Mouse (Mus musculus): ENCODE measurements around the gene E330017A01Rik. TPM values are rescaled to one million over a fixed set of nuclear protein-coding genes. Genes with fewer than 3 reads are reported as not detected.
"Not testable (repeated sequence)": the region's sequence is repeated elsewhere in the genome, so short reads cannot be mapped to it uniquely, and the experiment has no call there.

The E330017A01Rik gene
- polyA plus RNA-seq, 1 experiment from 2014 or later = not detected

DNA sequence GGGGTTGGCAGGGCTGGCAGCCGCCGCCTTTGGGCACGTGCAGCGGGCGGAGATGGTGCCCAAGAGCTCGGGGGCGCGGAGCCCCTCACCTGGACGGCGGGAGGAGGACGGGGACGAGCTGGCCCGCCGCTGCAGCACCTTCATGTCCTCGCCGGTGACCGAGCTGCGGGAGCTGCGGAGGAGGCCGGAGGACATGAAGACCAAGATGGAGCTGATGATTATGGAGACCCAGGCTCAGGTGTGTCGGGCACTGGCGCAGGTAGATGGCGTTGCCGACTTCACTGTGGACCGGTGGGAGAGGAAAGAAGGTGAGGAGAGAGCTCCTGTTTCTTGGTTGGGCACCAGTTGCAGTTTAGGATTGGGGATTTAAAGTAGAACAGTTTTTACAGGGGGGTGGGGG is 32.1 kb upstream of the E330017A01Rik start:
- ATAC-seq (ENCODE audit: insufficient number of reproducible peaks, insufficient read depth, low FRiP score, low read depth) = no peak
- Histone ChIP-seq H3K9me3 (ENCODE audit: control insufficient read depth, low read length) (no peaks in the 10 kb centered on the region), H3K4me2 (ENCODE audit: low read length) (peak overlapping the region; percentile 83), H3K36me3 (ENCODE audit: control insufficient read depth, insufficient read depth, low read length) (peaks cover 27% of the 10 kb centered on the region), H3K27me3 (ENCODE audit: control insufficient read depth, insufficient read depth, low read length) (no peaks in the 10 kb centered on the region), H3K9ac (ENCODE audit: low read length) (peak overlapping the region; percentile 89), H3K27ac (replicated peaks in 1 of 2; ENCODE audit: control insufficient read depth in 1 of 2, insufficient read depth in 1 of 2, low read depth in 2 of 2, low read length in 2 of 2) (peak overlapping the region; percentile 85 to 91; a peak in 3 of 4 replicates), H3K4me3 (ENCODE audit: control insufficient read depth in 1 of 2, insufficient read depth in 1 of 2, low read depth in 1 of 2, low read length in 2 of 2) (peak overlapping the region; percentile 92 to 93), H3K4me1 (ENCODE audit: control insufficient read depth in 2 of 2, insufficient read depth in 2 of 2, low read length in 2 of 2) (peaks cover 2 to 23% of the 10 kb centered on the region in 2 experiments)
- 1% methylated on average over 25 of the region's 25 CpGs for WGBS

DNA sequence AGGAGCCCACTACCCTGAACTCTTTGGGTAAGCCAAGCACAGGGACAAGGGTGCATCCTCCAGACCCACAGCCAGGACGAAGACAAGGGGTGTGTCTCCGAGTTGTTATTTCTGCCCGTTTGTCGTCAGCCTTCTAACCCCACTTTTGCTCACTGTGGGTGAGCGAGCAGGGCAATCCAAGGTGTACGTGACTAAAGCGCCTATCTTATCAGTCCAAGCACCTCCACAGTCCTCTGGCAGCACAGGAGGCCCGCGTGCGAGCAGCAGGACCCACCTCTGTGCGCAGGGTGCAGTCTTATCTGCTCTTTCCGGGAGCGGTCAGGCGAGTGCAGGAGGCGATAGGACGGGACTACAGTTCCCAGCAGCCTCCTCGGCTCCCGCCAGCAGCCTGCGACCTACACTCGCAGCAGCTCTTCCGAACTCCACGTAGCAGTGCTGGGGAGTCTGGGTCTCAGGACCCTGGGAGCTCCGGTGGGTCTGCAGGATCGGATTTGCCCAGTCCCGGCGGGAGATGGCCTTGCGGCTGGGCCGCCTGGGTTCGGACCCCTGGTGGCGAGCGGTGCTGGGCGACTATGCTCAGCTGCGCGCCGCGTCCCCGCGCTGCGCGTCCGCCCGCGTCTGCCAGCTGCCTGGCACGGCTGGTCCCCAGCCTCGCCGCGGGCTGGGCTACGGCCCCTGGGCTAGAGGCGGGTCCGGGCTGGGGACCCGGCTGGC is 31.5 kb upstream of the E330017A01Rik start, which contains the start of gene Cpox:
Gene Cpox, plus strand, starts transcription at position 376 of the 714 bp plus-strand sequence.
- ATAC-seq (ENCODE audit: insufficient number of reproducible peaks, insufficient read depth, low FRiP score, low read depth) = peak; percentile 97
- Histone ChIP-seq H3K4me2 (ENCODE audit: low read length) (peak within 1 kb of the TSS; percentile 83), H3K27ac (replicated peaks in 1 of 2; ENCODE audit: control insufficient read depth in 1 of 2, insufficient read depth in 1 of 2, low read depth in 2 of 2, low read length in 2 of 2) (peak within 1 kb of the TSS; percentile 85 to 91), H3K4me1 (ENCODE audit: control insufficient read depth in 2 of 2, insufficient read depth in 2 of 2, low read length in 2 of 2) (peaks cover 2 to 23% of the 10 kb centered on the region in 2 experiments), H3K27me3 (ENCODE audit: control insufficient read depth, insufficient read depth, low read length) (no peaks in the 10 kb centered on the region), H3K9ac (ENCODE audit: low read length) (peak within 1 kb of the TSS; percentile 89), H3K4me3 (ENCODE audit: control insufficient read depth in 1 of 2, insufficient read depth in 1 of 2, low read depth in 1 of 2, low read length in 2 of 2) (peak within 1 kb of the TSS; percentile 92 to 93), H3K36me3 (ENCODE audit: control insufficient read depth, insufficient read depth, low read length) (peaks cover 21% of the 10 kb centered on the region), H3K9me3 (ENCODE audit: control insufficient read depth, low read length) (no peaks in the 10 kb centered on the region)
- under 1% methylated on average over 47 of the region's 51 CpGs for WGBS

DNA sequence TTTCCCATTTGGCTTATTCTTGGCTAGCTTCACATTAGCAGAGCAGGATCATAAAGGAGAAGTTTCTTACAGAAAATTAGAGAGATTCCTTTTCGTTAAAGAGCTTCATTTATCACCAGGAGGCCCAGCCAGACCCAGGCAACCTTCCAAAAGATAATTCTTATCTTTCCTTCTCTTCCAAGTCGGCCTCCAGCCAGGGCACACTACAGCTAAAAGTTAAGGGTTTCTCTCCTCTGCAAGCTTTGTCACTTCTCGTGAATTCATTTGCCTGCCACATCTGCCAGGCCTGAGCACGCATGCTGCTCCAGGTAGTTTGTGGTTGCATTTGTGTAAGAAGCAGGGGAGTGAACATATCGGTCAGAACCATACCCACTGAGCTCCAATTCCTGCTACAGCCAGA is 30.7 kb upstream of the E330017A01Rik start:
- peak overlapping the region; percentile 83 for H3K4me2 ChIP-seq (ENCODE audit: low read length)
- no peak for ATAC-seq (ENCODE audit: insufficient number of reproducible peaks, insufficient read depth, low FRiP score, low read depth)
- peak overlapping the region; percentile 76 to 91 for H3K27ac ChIP-seq (replicated peaks in 1 of 2; ENCODE audit: control insufficient read depth in 1 of 2, insufficient read depth in 1 of 2, low read depth in 2 of 2, low read length in 2 of 2)
- peaks cover 2 to 23% of the 10 kb centered on the region in 2 experiments for H3K4me1 ChIP-seq (ENCODE audit: control insufficient read depth in 2 of 2, insufficient read depth in 2 of 2, low read length in 2 of 2)
- peak overlapping the region; percentile 89 for H3K9ac ChIP-seq (ENCODE audit: low read length)
- peaks cover 13% of the 10 kb centered on the region for H3K36me3 ChIP-seq (ENCODE audit: control insufficient read depth, insufficient read depth, low read length)
- peak overlapping the region in 1 of 2 experiments; percentile 92; a peak in 2 of 4 replicates for H3K4me3 ChIP-seq (ENCODE audit: control insufficient read depth in 1 of 2, insufficient read depth in 1 of 2, low read depth in 1 of 2, low read length in 2 of 2)
- H3K27me3 ChIP-seq (ENCODE audit: control insufficient read depth, insufficient read depth, low read length) = no peaks in the 10 kb centered on the region
- H3K9me3 ChIP-seq (ENCODE audit: control insufficient read depth, low read length) = no peaks in the 10 kb centered on the region
- 4% methylated on average over 5 of the region's 5 CpGs for WGBS

- Histone ChIP-seq H3K36me3 (ENCODE audit: control insufficient read depth, insufficient read depth, low read length) (peaks cover 6% of the 10 kb centered on the region), H3K27me3 (ENCODE audit: control insufficient read depth, insufficient read depth, low read length) (no peaks in the 10 kb centered on the region), H3K4me1 (ENCODE audit: control insufficient read depth in 2 of 2, insufficient read depth in 2 of 2, low read length in 2 of 2) (peaks cover 2 to 23% of the 10 kb centered on the region in 2 experiments), H3K27ac (replicated peaks in 1 of 2; ENCODE audit: control insufficient read depth in 1 of 2, insufficient read depth in 1 of 2, low read depth in 2 of 2, low read length in 2 of 2) (peak overlapping the region in 1 of 2 experiments; percentile 91; a peak in 2 of 4 replicates), H3K4me2 (ENCODE audit: low read length) (no peak overlapping the region), H3K4me3 (ENCODE audit: control insufficient read depth in 1 of 2, insufficient read depth in 1 of 2, low read depth in 1 of 2, low read length in 2 of 2) (no peak overlapping the region), H3K9me3 (ENCODE audit: control insufficient read depth, low read length) (no peaks in the 10 kb centered on the region), H3K9ac (ENCODE audit: low read length) (no peak overlapping the region)
- 73% methylated on average over 3 of the region's 3 CpGs for WGBS
- ATAC-seq (ENCODE audit: insufficient number of reproducible peaks, insufficient read depth, low FRiP score, low read depth) = no peak
These were observed 30.0 kb upstream of the E330017A01Rik start for GRCm38 (mm10) chr16:58668586-58668985.

GRCm38 (mm10) chr16:58666681-58667080 is 28.1 kb upstream of the E330017A01Rik start:
- not testable (repeated sequence) for ATAC-seq (ENCODE audit: insufficient number of reproducible peaks, insufficient read depth, low FRiP score, low read depth); H3K9ac ChIP-seq (ENCODE audit: low read length); H3K27ac ChIP-seq (replicated peaks in 1 of 2; ENCODE audit: control insufficient read depth in 1 of 2, insufficient read depth in 1 of 2, low read depth in 2 of 2, low read length in 2 of 2); H3K4me3 ChIP-seq (ENCODE audit: control insufficient read depth in 1 of 2, insufficient read depth in 1 of 2, low read depth in 1 of 2, low read length in 2 of 2); H3K27me3 ChIP-seq (ENCODE audit: control insufficient read depth, insufficient read depth, low read length); H3K36me3 ChIP-seq (ENCODE audit: control insufficient read depth, insufficient read depth, low read length); H3K9me3 ChIP-seq (ENCODE audit: control insufficient read depth, low read length); H3K4me2 ChIP-seq (ENCODE audit: low read length)
- 82% methylated on average over 3 of the region's 3 CpGs for WGBS
- H3K4me1 ChIP-seq (ENCODE audit: control insufficient read depth in 2 of 2, insufficient read depth in 2 of 2, low read length in 2 of 2) = peaks cover 2 to 23% of the 10 kb centered on the region in 2 experiments

- peaks cover 2 to 15% of the 10 kb centered on the region in 2 experiments for H3K4me1 ChIP-seq (ENCODE audit: control insufficient read depth in 2 of 2, insufficient read depth in 2 of 2, low read length in 2 of 2)
- not testable (repeated sequence) for H3K36me3 ChIP-seq (ENCODE audit: control insufficient read depth, insufficient read depth, low read length); H3K4me2 ChIP-seq (ENCODE audit: low read length); H3K9ac ChIP-seq (ENCODE audit: low read length); H3K9me3 ChIP-seq (ENCODE audit: control insufficient read depth, low read length); H3K27me3 ChIP-seq (ENCODE audit: control insufficient read depth, insufficient read depth, low read length); H3K27ac ChIP-seq (replicated peaks in 1 of 2; ENCODE audit: control insufficient read depth in 1 of 2, insufficient read depth in 1 of 2, low read depth in 2 of 2, low read length in 2 of 2); ATAC-seq (ENCODE audit: insufficient number of reproducible peaks, insufficient read depth, low FRiP score, low read depth); H3K4me3 ChIP-seq (ENCODE audit: control insufficient read depth in 1 of 2, insufficient read depth in 1 of 2, low read depth in 1 of 2, low read length in 2 of 2)
These were observed 26.6 kb upstream of the E330017A01Rik start for GRCm38 (mm10) chr16:58665137-58665536.

DNA sequence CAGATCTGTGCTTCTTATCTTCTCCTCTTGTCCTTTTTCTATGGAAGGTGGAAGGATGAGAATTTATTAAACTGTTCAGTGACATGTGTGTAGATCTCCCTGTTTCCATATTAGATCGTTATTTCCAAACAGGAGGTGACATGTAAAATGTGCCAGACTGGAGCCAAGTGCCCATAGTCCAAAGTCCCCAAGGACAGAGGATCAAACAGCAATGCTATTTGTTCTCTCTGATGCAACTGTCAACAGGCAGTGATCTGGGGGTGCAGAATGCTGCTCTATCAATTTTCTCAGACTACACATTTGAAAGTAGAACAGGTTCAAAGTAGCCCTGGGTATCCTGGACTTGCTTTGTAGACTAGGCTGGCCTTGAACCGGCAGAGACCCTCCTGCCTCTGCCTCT is 25.3 kb upstream of the E330017A01Rik start:
- Histone ChIP-seq H3K27me3 (ENCODE audit: control insufficient read depth, insufficient read depth, low read length) (no peaks in the 10 kb centered on the region), H3K9me3 (ENCODE audit: control insufficient read depth, low read length) (no peaks in the 10 kb centered on the region), H3K27ac (replicated peaks in 1 of 2; ENCODE audit: control insufficient read depth in 1 of 2, insufficient read depth in 1 of 2, low read depth in 2 of 2, low read length in 2 of 2) (no peak overlapping the region), H3K4me2 (ENCODE audit: low read length) (no peak overlapping the region), H3K4me3 (ENCODE audit: control insufficient read depth in 1 of 2, insufficient read depth in 1 of 2, low read depth in 1 of 2, low read length in 2 of 2) (no peak overlapping the region), H3K9ac (ENCODE audit: low read length) (no peak overlapping the region), H3K4me1 (ENCODE audit: control insufficient read depth in 2 of 2, insufficient read depth in 2 of 2, low read length in 2 of 2) (peaks cover 0 to 4% of the 10 kb centered on the region in 2 experiments; a peak in 1 of 4 replicates), H3K36me3 (ENCODE audit: control insufficient read depth, insufficient read depth, low read length) (no peaks in the 10 kb centered on the region)
- ATAC-seq (ENCODE audit: insufficient number of reproducible peaks, insufficient read depth, low FRiP score, low read depth) = no peak
- WGBS = 79% methylated on average over 2 of the region's 2 CpGs

All from heart, embryonic 14.5 days (tissue).